Mouse (Mus musculus): ENCODE results near the gene Msl1. TPM values are rescaled to one million over a fixed set of nuclear protein-coding genes. Genes with fewer than 3 reads are reported as not detected.
"Not testable (repeated sequence)": the region's sequence is repeated elsewhere in the genome, so short reads cannot be mapped to it uniquely, and the experiment has no call there.

Gene Msl1
- polyA plus RNA-seq, 1 experiment from 2014 or later: 33.6 TPM

DNA sequence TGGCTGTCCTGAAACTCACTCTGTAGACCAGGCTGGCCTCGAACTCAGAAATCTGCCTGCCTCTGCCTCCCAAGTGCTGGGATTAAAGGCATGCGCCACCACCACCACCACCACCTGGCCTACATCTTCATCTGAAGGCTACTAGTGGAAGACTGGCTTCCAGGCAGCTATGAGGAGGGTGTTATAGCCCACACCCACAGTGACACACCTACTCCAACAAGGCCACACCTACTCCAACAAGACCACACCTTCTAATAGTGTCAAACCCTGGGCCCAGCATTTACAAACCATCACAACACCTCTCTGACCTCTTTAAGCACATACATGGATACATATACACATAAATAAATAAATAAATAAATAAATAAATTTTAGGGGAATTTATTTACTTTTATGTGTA lies 30.8 kb downstream of the Msl1 start:
- H3K36me3 ChIP-seq (replicated peaks): peaks cover 52% of the 10 kb centered on the region
- WGBS: 100% methylated on average over 2 of the region's 2 CpGs
- not testable (repeated sequence) for H3K27ac ChIP-seq

DNA sequence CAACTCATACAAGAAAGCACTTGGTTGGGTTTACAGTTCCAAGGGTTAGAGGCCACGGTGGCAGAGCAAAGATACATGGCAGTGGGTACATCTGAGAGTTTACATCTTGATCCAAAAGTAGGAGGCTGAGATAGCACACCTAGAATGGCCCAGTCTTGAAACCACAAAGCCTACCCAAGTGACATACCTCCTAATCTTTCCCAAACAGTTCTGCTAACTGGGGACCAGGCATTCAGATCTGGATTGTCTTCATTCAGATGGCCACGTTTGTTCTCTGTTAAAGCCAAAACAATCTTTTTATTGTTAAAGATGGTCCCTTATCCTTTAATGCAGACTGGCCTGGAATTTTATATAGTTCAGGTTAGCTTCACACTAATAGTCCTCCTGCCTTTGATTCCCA lies 32.6 kb downstream of the Msl1 start:
- no peaks in the 10 kb centered on the region for H3K27me3 ChIP-seq (replicated peaks)
- H3K27ac ChIP-seq: no peak overlapping the region
- ATAC-seq (replicated peaks): no peak
- WGBS: 86% methylated on average over 2 of the region's 2 CpGs
- H3K4me1 ChIP-seq: no peaks in the 10 kb centered on the region
- no peak overlapping the region for H3K4me3 ChIP-seq
- no peak overlapping the region for H3K9ac ChIP-seq
- peaks cover 54% of the 10 kb centered on the region for H3K36me3 ChIP-seq (replicated peaks)
- H3K4me2 ChIP-seq: no peak overlapping the region
- H3K9me3 ChIP-seq: no peaks in the 10 kb centered on the region

More for the DNA sequence above, 30.8 kb downstream of the Msl1 start:
- H3K4me2 ChIP-seq; H3K9ac ChIP-seq; H3K4me1 ChIP-seq; H3K4me3 ChIP-seq; H3K27me3 ChIP-seq (replicated peaks); ATAC-seq (replicated peaks); H3K9me3 ChIP-seq: not testable (repeated sequence)

DNA sequence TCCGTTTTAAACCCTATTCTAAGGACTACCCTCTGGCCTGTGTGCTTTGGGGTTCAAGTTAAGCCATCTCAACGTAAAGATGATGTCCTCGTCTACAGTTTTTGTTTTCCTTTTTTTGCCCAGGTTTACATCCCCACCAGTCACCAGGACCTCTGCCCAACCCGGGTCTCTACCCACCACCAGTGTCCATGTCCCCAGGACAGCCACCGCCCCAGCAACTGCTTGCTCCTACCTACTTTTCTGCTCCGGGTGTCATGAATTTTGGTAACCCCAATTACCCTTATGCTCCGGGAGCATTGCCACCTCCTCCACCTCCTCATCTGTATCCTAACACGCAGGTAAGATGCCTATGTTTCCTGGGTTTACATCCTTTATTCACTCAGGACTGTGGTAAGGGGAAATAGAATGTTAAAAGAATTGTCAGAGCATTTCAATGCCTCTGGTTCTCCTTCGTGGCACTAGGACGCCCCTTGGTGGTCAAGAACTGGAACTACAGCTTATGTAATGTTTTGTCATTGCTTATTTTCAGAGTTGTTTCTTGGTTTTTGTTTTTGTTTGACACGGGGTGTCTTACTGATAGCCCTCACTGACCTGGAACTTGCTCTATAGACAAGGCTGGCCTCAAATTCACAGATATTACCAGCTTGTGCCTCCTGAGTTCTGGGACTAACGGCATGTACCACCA lies 33.9 kb downstream of the Msl1 start:
- H3K9ac ChIP-seq: no peak overlapping the region
- H3K27me3 ChIP-seq (replicated peaks): no peaks in the 10 kb centered on the region
- no peak overlapping the region for H3K27ac ChIP-seq
- H3K4me3 ChIP-seq: no peak overlapping the region
- H3K4me1 ChIP-seq: no peaks in the 10 kb centered on the region
- no peak for ATAC-seq (replicated peaks)
- 72% methylated on average over 12 of the region's 12 CpGs for WGBS
- H3K9me3 ChIP-seq: no peaks in the 10 kb centered on the region
- H3K4me2 ChIP-seq: no peak overlapping the region
- peaks cover 54% of the 10 kb centered on the region for H3K36me3 ChIP-seq (replicated peaks)

DNA sequence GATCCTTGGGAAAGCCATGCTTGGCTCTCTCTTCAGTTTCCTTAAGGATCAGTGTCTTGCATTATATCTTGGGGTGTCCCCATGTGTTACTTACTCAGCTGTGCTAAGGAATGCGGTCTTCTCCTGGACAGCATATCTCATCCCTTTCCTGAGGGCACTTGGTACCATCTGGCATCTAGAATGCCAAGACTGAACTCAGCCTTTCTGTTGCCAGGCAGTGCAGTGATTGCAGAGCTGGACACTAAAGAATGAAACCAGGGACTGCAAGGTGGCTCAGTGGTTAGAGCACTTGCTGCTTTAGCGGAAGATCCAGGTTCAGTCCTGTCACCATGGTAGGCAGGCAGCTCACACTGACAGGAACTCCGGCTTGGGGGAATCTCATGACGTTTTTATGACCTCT lies 34.6 kb downstream of the Msl1 start:
- no peak overlapping the region for H3K9ac ChIP-seq
- H3K9me3 ChIP-seq: no peaks in the 10 kb centered on the region
- no peak overlapping the region for H3K4me2 ChIP-seq
- WGBS: 83% methylated on average over 4 of the region's 4 CpGs
- H3K4me1 ChIP-seq: peaks cover 1% of the 10 kb centered on the region; the same call in 1 of the 2 replicates
- peaks cover 54% of the 10 kb centered on the region for H3K36me3 ChIP-seq (replicated peaks)
- no peak for ATAC-seq (replicated peaks)
- no peak overlapping the region for H3K27ac ChIP-seq
- no peak overlapping the region for H3K4me3 ChIP-seq
- no peaks in the 10 kb centered on the region for H3K27me3 ChIP-seq (replicated peaks)

DNA sequence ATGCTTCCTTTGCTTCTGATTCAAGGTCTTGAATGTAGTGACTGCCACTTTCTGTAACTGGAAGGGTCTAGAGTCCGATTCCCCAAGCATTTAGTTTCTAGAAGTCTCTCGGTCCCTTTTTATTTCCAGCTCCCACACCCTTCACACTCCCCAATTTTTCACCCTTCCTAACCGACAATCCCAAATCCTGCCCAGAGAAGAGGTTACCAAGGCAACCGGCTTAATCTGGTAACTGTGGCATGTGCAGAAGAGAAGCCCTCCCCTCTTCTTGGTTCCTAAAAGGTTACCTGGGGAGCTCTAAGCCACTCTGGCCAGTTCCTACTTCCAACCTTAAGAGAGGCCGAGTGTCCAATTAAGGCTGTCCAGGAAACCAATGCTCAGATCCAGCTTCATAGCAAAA lies 40.0 kb downstream of the Msl1 start:
- Histone ChIP-seq H3K27me3 (replicated peaks) (no peaks in the 10 kb centered on the region), H3K4me1 (peaks cover 28% of the 10 kb centered on the region), H3K4me3 (no peak overlapping the region), H3K9me3 (no peaks in the 10 kb centered on the region), H3K9ac (no peak overlapping the region), H3K36me3 (replicated peaks) (peaks cover 26% of the 10 kb centered on the region), H3K4me2 (no peak overlapping the region), H3K27ac (no peak overlapping the region)
- WGBS: 16% methylated on average over 5 of the region's 5 CpGs
- no peak for ATAC-seq (replicated peaks)

DNA sequence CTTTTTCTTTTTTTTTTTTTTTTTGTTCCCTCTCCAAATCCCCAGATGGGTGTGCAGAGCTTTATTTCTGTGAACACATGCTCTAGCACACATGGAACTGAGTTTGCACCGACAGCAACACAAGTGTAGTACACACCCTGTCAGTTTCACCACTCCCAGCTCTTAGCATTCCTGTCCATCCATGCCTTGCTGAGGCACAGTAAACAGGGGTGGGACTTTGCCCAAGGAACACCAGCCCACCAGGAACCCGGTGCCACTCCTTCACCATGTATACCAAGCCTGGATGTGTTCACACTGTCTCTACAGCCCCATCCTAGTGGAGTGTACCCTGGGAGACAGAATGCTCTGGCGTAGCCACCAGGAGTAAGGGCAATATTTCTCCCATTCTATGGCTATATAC lies 40.4 kb downstream of the Msl1 start:
- ATAC-seq (replicated peaks): no peak

DNA sequence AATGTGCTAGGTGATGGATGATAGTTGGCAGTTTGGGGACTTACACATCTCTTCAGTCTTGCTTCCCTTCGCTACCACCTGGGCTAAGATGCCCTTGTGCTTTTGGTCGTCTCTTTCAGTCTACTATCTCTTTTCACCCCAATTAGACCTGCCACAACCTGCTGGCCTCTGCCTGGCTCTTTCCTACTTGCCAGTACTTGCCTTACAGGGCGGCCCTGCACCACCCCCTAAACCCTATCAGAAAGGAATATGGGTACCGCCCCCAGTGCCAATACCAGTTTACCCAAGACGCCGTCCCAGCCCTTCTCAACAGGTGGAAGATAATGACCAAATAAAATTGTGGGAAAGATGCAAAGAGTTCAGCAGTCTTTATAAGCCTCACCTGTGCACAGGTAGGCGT lies 40.8 kb downstream of the Msl1 start:
- peak; percentile 9; the same call in 1 of the 2 replicates for ATAC-seq (replicated peaks)
- H3K27ac ChIP-seq: no peak overlapping the region
- 39% methylated on average over 7 of the region's 7 CpGs for WGBS

More for the DNA sequence above, 40.4 kb downstream of the Msl1 start:
- H3K9me3 ChIP-seq: no peaks in the 10 kb centered on the region
- WGBS: 55% methylated on average over 3 of the region's 3 CpGs
- H3K4me1 ChIP-seq: peaks cover 28% of the 10 kb centered on the region
- H3K4me2 ChIP-seq: no peak overlapping the region; the same call in 1 of the 2 replicates
- H3K27me3 ChIP-seq (replicated peaks): no peaks in the 10 kb centered on the region
- no peak overlapping the region for H3K27ac ChIP-seq
- H3K4me3 ChIP-seq: no peak overlapping the region
- no peak overlapping the region for H3K9ac ChIP-seq
- peaks cover 26% of the 10 kb centered on the region for H3K36me3 ChIP-seq (replicated peaks)

DNA sequence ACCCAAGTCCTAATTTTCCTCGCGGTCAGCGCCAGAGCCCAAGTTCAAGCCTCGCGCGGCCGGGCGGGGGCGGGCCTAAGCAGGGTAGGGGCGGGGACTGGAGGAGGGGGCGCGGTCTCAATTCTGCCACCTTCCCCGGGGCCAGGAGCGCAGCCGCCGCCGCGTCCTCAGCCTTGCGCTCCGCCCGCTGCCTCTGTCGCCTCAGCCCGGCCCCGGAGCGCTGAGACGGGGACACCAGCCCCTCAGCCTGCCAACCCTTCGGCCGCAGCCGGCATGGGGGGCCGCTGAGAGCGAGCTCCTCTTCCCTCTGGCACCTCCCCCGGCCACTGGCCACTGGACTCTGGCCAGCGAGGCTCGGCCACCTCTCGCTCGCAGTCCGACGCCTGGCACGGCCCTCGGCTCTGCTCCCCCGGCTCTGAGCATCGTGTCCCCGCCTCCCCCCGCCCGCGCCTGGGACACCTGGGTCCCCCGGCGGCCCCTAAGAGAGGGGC lies 41.4 kb downstream of the Msl1 start, which contains the start of gene Rapgefl1:
Gene Rapgefl1, plus strand, starts transcription at position 135 of the 491 bp plus-strand sequence.
- Histone ChIP-seq H3K36me3 (replicated peaks) (peaks cover 19% of the 10 kb centered on the region), H3K4me1 (peaks cover 28% of the 10 kb centered on the region), H3K4me2 (peak within 1 kb of the TSS; percentile 85), H3K27ac (peak within 1 kb of the TSS; percentile 74), H3K4me3 (peak within 1 kb of the TSS; percentile 59), H3K9ac (peak within 1 kb of the TSS; percentile 70), H3K27me3 (replicated peaks) (no peaks in the 10 kb centered on the region), H3K9me3 (no peaks in the 10 kb centered on the region)
- under 1% methylated on average over 43 of the region's 48 CpGs for WGBS
- peak; percentile 91 for ATAC-seq (replicated peaks)

More for the DNA sequence above, 40.8 kb downstream of the Msl1 start:
- H3K4me1 ChIP-seq: peaks cover 28% of the 10 kb centered on the region
- H3K27me3 ChIP-seq (replicated peaks): no peaks in the 10 kb centered on the region
- H3K4me3 ChIP-seq: peak overlapping the region; percentile 59
- peak overlapping the region; percentile 85 for H3K4me2 ChIP-seq
- no peak overlapping the region for H3K9ac ChIP-seq
- peaks cover 24% of the 10 kb centered on the region for H3K36me3 ChIP-seq (replicated peaks)
- H3K9me3 ChIP-seq: no peaks in the 10 kb centered on the region

DNA sequence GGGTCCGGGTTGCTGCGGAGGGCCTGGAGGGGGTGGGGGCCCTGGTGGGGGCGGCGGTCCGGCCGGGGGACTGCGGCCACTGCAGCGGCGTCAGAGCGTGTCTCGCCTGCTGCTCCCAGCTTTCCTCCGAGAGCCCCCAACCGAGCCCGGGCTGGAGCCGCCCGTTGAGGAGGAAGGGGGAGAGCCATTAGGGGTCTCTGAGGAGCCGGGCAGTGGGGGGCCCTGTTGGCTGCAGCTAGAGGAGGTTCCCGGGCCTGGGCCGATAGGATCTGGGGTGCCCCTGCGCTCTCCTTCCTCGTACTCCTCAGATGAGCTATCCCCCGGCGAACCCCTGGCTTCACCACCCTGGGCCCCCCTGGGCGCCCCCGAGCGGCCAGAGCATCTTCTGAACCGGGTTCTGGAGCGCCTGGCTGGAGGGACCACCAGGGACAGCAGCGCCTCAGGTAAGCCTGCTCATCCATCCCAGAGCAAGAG lies 42.0 kb downstream of the Msl1 start:
- peak; percentile 54 for ATAC-seq (replicated peaks)
- Histone ChIP-seq H3K4me1 (peaks cover 28% of the 10 kb centered on the region), H3K4me2 (peak overlapping the region; percentile 85), H3K4me3 (peak overlapping the region; percentile 59), H3K36me3 (replicated peaks) (peaks cover 13% of the 10 kb centered on the region), H3K9me3 (no peaks in the 10 kb centered on the region), H3K27ac (no peak overlapping the region), H3K9ac (peak overlapping the region; percentile 70), H3K27me3 (replicated peaks) (no peaks in the 10 kb centered on the region)
- under 1% methylated on average over 27 of the region's 29 CpGs for WGBS

DNA sequence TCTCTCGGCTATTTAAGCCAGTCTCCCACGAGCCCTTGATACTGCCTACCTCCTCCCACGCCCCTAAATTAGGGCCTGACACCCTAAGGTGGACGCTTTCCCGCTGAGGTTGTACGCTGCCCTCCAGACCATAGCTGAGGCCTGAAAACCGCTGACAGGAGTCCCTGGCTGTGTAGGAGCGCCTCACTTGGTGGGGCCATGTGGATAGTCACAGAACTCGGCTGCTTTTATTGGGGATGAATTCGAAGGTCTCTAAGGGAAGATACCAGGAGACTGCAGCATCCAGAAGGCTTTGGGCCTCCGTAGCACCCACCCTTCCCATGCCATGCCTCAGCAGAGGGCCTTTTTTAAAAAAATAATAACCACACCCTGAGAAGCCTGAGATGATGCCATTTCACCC lies 42.6 kb downstream of the Msl1 start:
- no peak for ATAC-seq (replicated peaks)
- peak overlapping the region; percentile 85 for H3K4me2 ChIP-seq
- no peaks in the 10 kb centered on the region for H3K27me3 ChIP-seq (replicated peaks)
- peak overlapping the region; percentile 59 for H3K4me3 ChIP-seq
- no peak overlapping the region for H3K27ac ChIP-seq
- peak overlapping the region; percentile 70; the same call in 1 of the 2 replicates for H3K9ac ChIP-seq
- peaks cover 28% of the 10 kb centered on the region for H3K4me1 ChIP-seq
- 47% methylated on average over 11 of the region's 11 CpGs for WGBS
- no peaks in the 10 kb centered on the region for H3K9me3 ChIP-seq
- H3K36me3 ChIP-seq (replicated peaks): peaks cover 6% of the 10 kb centered on the region

DNA sequence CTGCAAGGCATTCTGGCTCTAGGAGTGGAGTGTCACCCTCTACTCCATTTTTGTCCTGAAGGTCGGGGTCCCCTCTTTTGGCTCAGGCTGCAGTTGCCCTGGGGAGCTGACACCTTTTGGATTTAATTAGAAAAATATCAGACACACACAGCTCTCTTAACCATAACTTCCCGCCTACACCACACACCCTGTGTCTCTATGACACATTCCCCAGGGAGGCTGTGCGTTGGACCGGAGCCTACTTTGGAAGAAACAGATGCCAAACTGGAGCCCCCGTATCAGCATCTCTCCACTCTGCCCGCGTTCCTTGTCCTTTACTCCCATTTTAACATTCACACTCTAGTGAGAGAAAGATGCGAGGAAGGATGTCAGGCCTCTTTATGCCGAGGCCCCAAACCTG lies 43.2 kb downstream of the Msl1 start:
- ATAC-seq (replicated peaks): no peak
- Histone ChIP-seq H3K4me1 (peaks cover 28% of the 10 kb centered on the region), H3K9ac (no peak overlapping the region), H3K4me2 (peak overlapping the region; percentile 85), H3K9me3 (no peaks in the 10 kb centered on the region), H3K27ac (no peak overlapping the region), H3K27me3 (replicated peaks) (no peaks in the 10 kb centered on the region), H3K36me3 (replicated peaks) (0 out of 2 replicates have a peak, but pooled peaks cover under 1% of the 10 kb centered on the region), H3K4me3 (no peak overlapping the region)
- WGBS: 67% methylated on average over 9 of the region's 9 CpGs

DNA sequence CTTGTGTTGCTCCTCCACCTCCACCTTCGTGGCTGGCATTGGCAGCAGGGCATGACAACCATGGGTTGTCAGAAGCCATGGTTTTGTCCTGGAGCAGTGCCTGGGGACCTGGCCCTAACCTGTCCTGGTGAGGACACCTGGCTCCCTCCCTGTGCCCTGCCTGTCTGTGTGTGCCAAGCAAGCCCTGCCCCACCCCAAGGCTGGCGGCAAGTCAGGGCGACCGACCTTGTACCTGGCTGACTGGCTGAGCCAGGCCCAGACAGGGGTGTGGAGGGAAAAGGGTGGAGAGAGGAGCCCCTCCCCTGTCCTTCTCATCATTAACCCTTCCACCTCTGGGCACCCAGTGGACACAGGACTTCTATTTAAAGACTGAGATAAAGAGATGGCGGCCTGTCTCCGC lies 44.1 kb downstream of the Msl1 start:
- no peak overlapping the region for H3K9ac ChIP-seq
- H3K4me2 ChIP-seq: no peak overlapping the region
- no peaks in the 10 kb centered on the region for H3K27me3 ChIP-seq (replicated peaks)
- peaks cover 28% of the 10 kb centered on the region for H3K4me1 ChIP-seq
- no peak overlapping the region for H3K27ac ChIP-seq
- no peaks in the 10 kb centered on the region for H3K36me3 ChIP-seq (replicated peaks)
- no peaks in the 10 kb centered on the region for H3K9me3 ChIP-seq
- ATAC-seq (replicated peaks): no peak
- WGBS: 61% methylated on average over 6 of the region's 6 CpGs
- no peak overlapping the region for H3K4me3 ChIP-seq

DNA sequence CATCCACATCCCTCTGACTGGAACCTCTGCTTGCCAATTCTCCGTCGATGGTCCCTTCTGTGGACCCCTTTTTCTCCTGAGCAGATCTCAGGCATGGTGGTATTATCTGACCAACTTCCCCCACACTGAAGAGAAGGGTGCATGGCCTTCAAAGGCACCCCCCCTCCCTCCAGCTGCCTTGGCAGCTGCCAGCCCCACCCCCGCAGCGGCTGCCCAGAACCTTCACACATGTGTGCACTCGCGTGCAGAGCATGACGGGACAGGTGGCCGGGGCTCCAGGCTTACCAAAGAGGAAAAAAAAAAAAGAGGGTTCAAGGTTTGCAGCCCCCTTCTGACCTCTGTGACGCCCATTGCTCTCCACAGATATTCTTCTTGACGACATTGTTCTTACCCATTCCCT lies 44.6 kb downstream of the Msl1 start:
- Histone ChIP-seq H3K36me3 (replicated peaks) (no peaks in the 10 kb centered on the region), H3K4me1 (peaks cover 27% of the 10 kb centered on the region), H3K27ac (no peak overlapping the region), H3K27me3 (replicated peaks) (no peaks in the 10 kb centered on the region), H3K4me3 (no peak overlapping the region), H3K4me2 (no peak overlapping the region), H3K9me3 (no peaks in the 10 kb centered on the region), H3K9ac (no peak overlapping the region)
- 72% methylated on average over 10 of the region's 10 CpGs for WGBS
- ATAC-seq (replicated peaks): no peak
